Mouse (Mus musculus): ENCODE measurements around the gene Cirbp. TPM values are rescaled to one million over a fixed set of nuclear protein-coding genes. Genes with fewer than 3 reads are reported as not detected.

The Cirbp gene
- polyA plus RNA-seq, 1 experiment, result 173 TPM

DNA sequence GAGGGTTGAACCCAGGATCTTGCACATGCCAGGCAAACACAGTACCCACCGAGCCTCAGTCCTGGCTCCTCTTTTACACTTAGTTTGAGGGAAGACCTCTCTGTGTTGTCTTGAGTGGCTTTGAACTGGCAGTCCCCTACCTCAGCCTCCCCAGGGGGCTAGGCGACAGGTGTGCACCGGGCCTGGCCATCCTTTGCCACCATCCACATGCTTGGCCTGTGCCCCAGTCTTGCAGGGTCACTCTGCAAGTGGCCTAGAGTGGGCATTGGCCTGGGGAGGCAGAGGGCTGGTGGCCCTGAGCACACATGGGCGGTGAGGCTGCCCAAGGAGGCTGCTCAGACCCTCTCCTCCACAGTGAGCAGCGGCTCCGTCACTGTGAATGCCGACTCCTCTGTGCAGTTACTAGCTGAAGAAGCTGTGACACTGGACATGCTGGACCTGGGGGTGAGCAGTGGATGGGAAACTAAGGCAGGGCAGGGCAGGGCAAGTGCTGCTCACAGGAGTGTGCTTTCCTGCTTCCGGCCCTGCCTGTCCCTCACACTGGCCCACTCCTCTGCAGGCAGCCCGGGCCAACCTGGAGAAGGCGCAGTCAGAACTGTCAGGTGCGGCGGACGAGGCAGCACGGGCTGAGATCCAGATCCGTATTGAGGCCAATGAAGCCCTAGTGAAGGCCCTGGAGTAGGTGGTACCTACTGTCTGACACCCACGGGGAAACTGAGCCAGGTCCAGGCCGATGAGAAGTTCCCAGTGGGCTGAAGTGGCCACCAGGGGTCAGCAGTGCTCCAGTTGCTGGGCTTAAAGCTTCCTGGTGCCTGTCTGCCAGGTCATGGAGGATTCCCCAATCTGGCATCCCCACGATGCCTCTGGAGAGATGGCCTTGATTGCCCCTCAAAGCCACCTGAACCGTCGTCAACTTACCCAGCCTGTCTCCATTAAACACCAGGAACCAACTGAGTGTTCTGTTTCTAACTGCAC, 20.6 kb upstream of the Cirbp start:
- TF ChIP-seq POLR2A (IDR thresholded peaks at IDR 0.05; ENCODE audit: control insufficient read depth, extremely low read depth, insufficient read depth, low read length, poor library complexity) (no peak), CTCF (IDR thresholded peaks at IDR 0.05; ENCODE audit: borderline replicate concordance, control insufficient read depth, extremely low read depth, insufficient read depth, low read length, poor library complexity) (peak; percentile 82; the same call in 1 of the 2 replicates)
- peaks cover 22% of the 10 kb centered on the region for H3K4me1 ChIP-seq (replicated peaks; ENCODE audit: control insufficient read depth, insufficient read depth, low read length)
- H3K27ac ChIP-seq (ENCODE audit: control insufficient read depth, insufficient read depth, low read length), result no peak overlapping the region
- peak; percentile 75 for DNase-seq
- no peaks in the 10 kb centered on the region for H3K36me3 ChIP-seq (ENCODE audit: control insufficient read depth, insufficient read depth, low read length)
- H3K4me3 ChIP-seq (ENCODE audit: control insufficient read depth, insufficient read depth, low read length), result no peak overlapping the region
- WGBS, result 86% methylated on average over 20 of the region's 20 CpGs
- no peaks in the 10 kb centered on the region for H3K27me3 ChIP-seq (ENCODE audit: control insufficient read depth, insufficient read depth, low read length)

DNA sequence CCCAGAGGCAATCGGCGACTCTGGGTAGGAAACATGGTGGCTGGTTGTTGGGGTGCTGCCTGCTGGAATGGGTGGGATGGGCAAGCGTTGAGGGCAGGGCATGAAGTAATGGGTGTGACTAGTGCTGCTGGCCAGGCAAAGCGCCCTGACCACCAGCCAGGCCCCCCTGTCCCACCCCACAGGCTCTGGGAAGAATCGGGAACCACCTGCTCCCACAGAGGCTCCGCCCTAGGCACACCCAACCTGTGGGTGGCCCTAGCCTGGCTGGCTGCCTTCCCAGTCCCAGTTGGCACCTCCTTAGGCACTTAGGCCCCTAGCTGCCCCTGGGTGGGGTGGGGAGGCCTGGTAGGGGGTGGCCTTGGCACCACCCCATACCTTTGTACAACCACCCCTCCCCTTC, 19.9 kb upstream of the Cirbp start:
- H3K4me3 ChIP-seq (ENCODE audit: control insufficient read depth, insufficient read depth, low read length), result no peak overlapping the region
- DNase-seq, result peak; percentile 19
- H3K36me3 ChIP-seq (ENCODE audit: control insufficient read depth, insufficient read depth, low read length), result no peaks in the 10 kb centered on the region
- TF ChIP-seq CTCF (IDR thresholded peaks at IDR 0.05; ENCODE audit: borderline replicate concordance, control insufficient read depth, extremely low read depth, insufficient read depth, low read length, poor library complexity) (no peak), POLR2A (IDR thresholded peaks at IDR 0.05; ENCODE audit: control insufficient read depth, extremely low read depth, insufficient read depth, low read length, poor library complexity) (no peak)
- H3K27ac ChIP-seq (ENCODE audit: control insufficient read depth, insufficient read depth, low read length), result no peak overlapping the region
- H3K4me1 ChIP-seq (replicated peaks; ENCODE audit: control insufficient read depth, insufficient read depth, low read length), result peaks cover 20% of the 10 kb centered on the region
- 94% methylated on average over 6 of the region's 6 CpGs for WGBS
- H3K27me3 ChIP-seq (ENCODE audit: control insufficient read depth, insufficient read depth, low read length), result no peaks in the 10 kb centered on the region

DNA sequence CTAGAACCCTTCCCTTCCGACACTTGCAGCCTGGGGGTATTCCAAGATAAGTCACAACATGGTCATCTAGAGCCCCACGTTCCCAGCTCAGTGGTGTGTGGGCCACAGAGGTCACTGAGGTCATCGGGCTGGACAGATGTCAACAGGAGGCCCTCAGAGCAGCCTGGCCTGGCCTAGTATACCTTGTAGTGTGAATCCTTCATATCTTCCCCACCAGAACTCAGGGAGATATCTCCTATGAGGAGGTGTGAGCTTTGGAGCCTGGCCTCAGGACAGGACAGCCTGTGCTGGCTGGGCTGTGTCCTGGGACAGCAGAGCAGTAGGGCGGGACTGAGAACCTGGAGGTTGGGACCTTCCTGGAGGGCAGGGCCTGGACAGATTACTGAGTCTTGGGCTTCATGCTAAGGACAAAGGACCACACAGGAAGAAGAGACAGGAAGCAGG, 19.2 kb upstream of the Cirbp start:
- Histone ChIP-seq H3K27ac (ENCODE audit: control insufficient read depth, insufficient read depth, low read length) (no peak overlapping the region), H3K27me3 (ENCODE audit: control insufficient read depth, insufficient read depth, low read length) (no peaks in the 10 kb centered on the region), H3K4me1 (replicated peaks; ENCODE audit: control insufficient read depth, insufficient read depth, low read length) (peaks cover 20% of the 10 kb centered on the region), H3K36me3 (ENCODE audit: control insufficient read depth, insufficient read depth, low read length) (no peaks in the 10 kb centered on the region), H3K4me3 (ENCODE audit: control insufficient read depth, insufficient read depth, low read length) (no peak overlapping the region)
- TF ChIP-seq CTCF (IDR thresholded peaks at IDR 0.05; ENCODE audit: borderline replicate concordance, control insufficient read depth, extremely low read depth, insufficient read depth, low read length, poor library complexity) (no peak), POLR2A (IDR thresholded peaks at IDR 0.05; ENCODE audit: control insufficient read depth, extremely low read depth, insufficient read depth, low read length, poor library complexity) (no peak)
- peak; percentile 12 for DNase-seq
- WGBS, result 94% methylated on average over 4 of the region's 4 CpGs

DNA sequence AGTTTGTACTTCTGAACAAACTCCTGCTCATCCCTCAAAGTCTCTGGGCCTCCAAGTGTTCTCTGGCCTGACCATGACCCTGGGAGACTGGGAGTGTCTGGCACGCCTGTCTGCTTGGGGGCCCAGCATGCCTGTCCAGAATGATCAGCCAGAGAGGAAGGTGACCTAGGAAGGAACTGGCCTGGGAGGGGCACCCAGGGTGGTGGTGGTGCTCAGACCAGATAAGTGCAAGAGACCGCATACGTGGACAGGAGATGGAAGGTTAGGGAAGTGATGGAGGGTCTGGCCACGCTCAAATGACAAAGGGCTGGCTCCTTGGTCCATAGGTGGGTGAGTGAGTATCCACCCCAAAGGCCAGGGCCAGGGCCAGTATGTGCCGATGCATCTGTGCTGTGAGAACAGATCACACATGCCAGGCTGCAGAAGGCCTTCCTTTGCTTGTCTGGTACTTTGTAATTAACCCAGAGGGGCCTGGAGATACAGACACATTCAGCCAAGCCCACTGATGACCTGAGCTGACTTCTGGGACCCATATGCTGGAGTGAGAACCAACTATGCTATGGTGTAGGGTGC, 18.6 kb upstream of the Cirbp start:
- 93% methylated on average over 5 of the region's 5 CpGs for WGBS
- Histone ChIP-seq H3K27ac (ENCODE audit: control insufficient read depth, insufficient read depth, low read length) (0 out of 2 replicates have a peak overlapping the region, but pooled peaks have one; percentile 13), H3K4me3 (ENCODE audit: control insufficient read depth, insufficient read depth, low read length) (no peak overlapping the region), H3K27me3 (ENCODE audit: control insufficient read depth, insufficient read depth, low read length) (no peaks in the 10 kb centered on the region), H3K4me1 (replicated peaks; ENCODE audit: control insufficient read depth, insufficient read depth, low read length) (peaks cover 27% of the 10 kb centered on the region), H3K36me3 (ENCODE audit: control insufficient read depth, insufficient read depth, low read length) (no peaks in the 10 kb centered on the region)
- TF ChIP-seq CTCF (IDR thresholded peaks at IDR 0.05; ENCODE audit: borderline replicate concordance, control insufficient read depth, extremely low read depth, insufficient read depth, low read length, poor library complexity) (no peak), POLR2A (IDR thresholded peaks at IDR 0.05; ENCODE audit: control insufficient read depth, extremely low read depth, insufficient read depth, low read length, poor library complexity) (no peak)
- DNase-seq, result peak; percentile 14

DNA sequence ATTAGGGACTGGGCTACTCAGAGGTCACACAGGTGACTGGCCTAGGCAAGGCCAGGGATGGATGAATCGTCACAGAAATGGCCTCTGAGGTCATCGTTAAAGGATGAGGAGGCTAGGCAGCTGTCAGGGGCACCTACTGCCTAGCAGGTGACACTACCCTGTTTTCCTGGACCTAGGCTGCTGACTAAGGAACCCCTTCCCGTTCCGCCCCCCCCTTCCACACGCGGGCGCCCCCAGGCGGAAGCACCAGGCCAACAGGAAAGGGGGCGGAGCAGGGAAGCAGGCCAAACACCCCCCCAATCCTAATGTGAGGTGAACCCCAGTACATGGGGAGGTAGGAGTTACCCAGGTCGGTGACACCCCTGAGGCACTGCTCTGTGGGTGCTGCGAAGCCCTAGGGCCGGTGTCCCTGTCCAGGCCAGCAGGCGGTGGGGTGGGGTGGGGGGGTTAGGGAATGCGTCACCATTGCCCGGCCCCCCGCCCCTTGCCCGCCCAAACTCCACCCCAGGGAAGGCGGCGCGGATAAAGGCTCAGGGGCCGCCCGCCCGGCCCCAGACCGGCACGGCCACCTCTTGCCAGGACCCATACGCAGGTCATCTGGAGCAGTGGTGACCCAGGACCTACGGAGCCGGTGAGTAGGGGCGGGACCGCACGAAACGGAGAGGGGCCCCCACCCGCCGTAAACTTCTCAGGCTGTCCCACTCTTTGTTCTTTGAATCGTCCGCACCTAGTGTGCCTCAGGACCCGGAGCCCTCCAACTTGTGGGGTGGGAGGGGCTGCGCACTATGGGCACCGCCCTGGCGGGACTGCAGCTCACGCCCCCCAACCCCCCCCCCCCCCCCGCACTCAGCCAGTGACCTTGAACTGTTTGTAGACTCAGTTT, 17.8 kb upstream of the Cirbp start, which contains the start of gene Midn:
Gene Midn, plus strand, starts transcription at position 554 of the 883 bp plus-strand sequence.
- TF ChIP-seq POLR2A (IDR thresholded peaks at IDR 0.05; ENCODE audit: control insufficient read depth, extremely low read depth, insufficient read depth, low read length, poor library complexity) (0 out of 2 replicates have a peak, but pooled peaks have one; percentile 35), CTCF (IDR thresholded peaks at IDR 0.05; ENCODE audit: borderline replicate concordance, control insufficient read depth, extremely low read depth, insufficient read depth, low read length, poor library complexity) (peak; percentile 64)
- WGBS, result 1% methylated on average over 41 of the region's 42 CpGs

More for the DNA sequence above, 17.8 kb upstream of the Cirbp start, which contains the start of gene Midn:
- Histone ChIP-seq H3K4me3 (ENCODE audit: control insufficient read depth, insufficient read depth, low read length) (peak within 1 kb of the TSS; percentile 67), H3K36me3 (ENCODE audit: control insufficient read depth, insufficient read depth, low read length) (0 out of 2 replicates have a peak, but pooled peaks cover 1% of the 10 kb centered on the region), H3K4me1 (replicated peaks; ENCODE audit: control insufficient read depth, insufficient read depth, low read length) (peaks cover 30% of the 10 kb centered on the region), H3K27ac (ENCODE audit: control insufficient read depth, insufficient read depth, low read length) (peak within 1 kb of the TSS; percentile 77), H3K27me3 (ENCODE audit: control insufficient read depth, insufficient read depth, low read length) (no peaks in the 10 kb centered on the region)
- peak; percentile 77 for DNase-seq
